Mouse (Mus musculus) kidney, postnatal 0 days (tissue): ENCODE measurements around the gene Ifnar1. TPM values are rescaled to one million over a fixed set of nuclear protein-coding genes. Genes with fewer than 3 reads are reported as not detected.

Experiments used
- ATAC-seq: fragments of 200-750 bp; cut with Nextera tagmentation; replicated peaks from 2 replicates; pipeline ENCODE4 v1.8.0; 2017; ENCODE audit warnings: low read depth, moderate number of reproducible peaks, moderate TSS enrichment, moderate library complexity; ENCODE audit not compliant: low FRiP score
- DNase-seq: peaks from one replicate; pipeline ENCODE4 v3.0.0-alpha.2; 2016; ENCODE audit warnings: low spot score
- H3K27ac ChIP-seq: fragments of 300-500 bp; sonication (generic); 2 replicates; pipeline ENCODE4 v1.5.1; 2014; ENCODE audit warnings: mild to moderate bottlenecking
- H3K27me3 ChIP-seq: fragments of 300-500 bp; sonication (generic); 2 replicates; pipeline ENCODE4 v1.6.1; 2014; ENCODE audit warnings: low read length, mixed read lengths; ENCODE audit not compliant: insufficient read depth
- H3K36me3 ChIP-seq: fragments of 300-500 bp; sonication (generic); 2 replicates; pipeline ENCODE4 v1.6.1; 2014; ENCODE audit warnings: low read length, mixed read lengths; ENCODE audit not compliant: insufficient read depth
- H3K4me1 ChIP-seq: fragments of 300-500 bp; sonication (generic); replicated peaks from 2 replicates; pipeline ENCODE4 v1.6.1; 2014; ENCODE audit warnings: antibody characterized with exemption, low read length, mixed read lengths; ENCODE audit not compliant: insufficient read depth
- H3K4me2 ChIP-seq: fragments of 300-500 bp; sonication (generic); 2 replicates; pipeline ENCODE4 v1.6.1; 2014; ENCODE audit warnings: mild to moderate bottlenecking, low read length, moderate library complexity, mixed read lengths
- H3K4me3 ChIP-seq: fragments of 300-500 bp; sonication (generic); replicated peaks from 2 replicates; pipeline ENCODE4 v1.5.1; 2014; ENCODE audit warnings: low read depth, low read length
- H3K9ac ChIP-seq: fragments of 300-500 bp; sonication (generic); 2 replicates; pipeline ENCODE4 v1.6.1; 2014; ENCODE audit warnings: low read depth, low read length
- H3K9me3 ChIP-seq: fragments of 300-500 bp; sonication (generic); replicated peaks from 2 replicates; pipeline ENCODE4 v1.6.1; 2016; ENCODE audit warnings: low read length, inconsistent platforms, mixed read lengths
- CTCF ChIP-seq: IDR thresholded peaks from 2 replicates; pipeline ENCODE4 v1.5.1; 2016; ENCODE audit warnings: antibody characterized with exemption, low read depth, mild to moderate bottlenecking, moderate library complexity
- WGBS: fragments of 180-500 bp; shearing (Covaris S2); extraction: QIAGEN DNeasy Blood & Tissue Kit; methylation state at CpG from one replicate; pipeline ENCODE4 v1.1.7; 2014; 5-methylcytosine and 5-hydroxymethylcytosine counted together
- polyA plus RNA-seq: library from polyadenylated mRNA; unstranded; fragments of >200 nt; fragmentation: Nextera tagmentation; extraction: Ambion mirVana; gene quantifications from 2 replicates; pipeline ENCODE4 v1.2.1, GENCODE M21; 2015

Gene Ifnar1
- polyA plus RNA-seq, 1 experiment from 2014 or later = 33.5 TPM

DNA sequence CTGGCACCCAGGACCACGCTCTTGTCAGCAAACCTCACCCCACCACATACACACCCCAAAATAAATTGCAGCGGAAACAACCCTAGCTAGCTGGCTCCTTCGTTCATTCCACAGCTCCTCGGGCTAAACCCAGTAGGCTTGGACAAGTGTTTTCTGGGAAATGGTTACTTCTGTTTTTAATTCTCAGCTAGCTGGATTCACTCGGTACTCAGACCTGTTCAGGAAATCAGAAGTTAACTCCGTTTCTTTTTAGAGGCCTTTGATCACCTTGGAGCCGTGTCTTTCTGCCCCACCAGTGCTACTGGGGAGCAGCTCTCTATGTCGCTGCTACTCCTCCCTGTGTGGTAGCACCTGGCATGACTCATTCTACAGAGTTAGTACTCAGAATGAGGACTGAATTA is 41.8 kb upstream of the Ifnar1 start:
- 76% methylated on average over 8 of the region's 8 CpGs for WGBS
- TF ChIP-seq CTCF = no peak
- Histone ChIP-seq H3K36me3 (no peaks in the 10 kb centered on the region), H3K4me2 (no peak overlapping the region), H3K27ac (no peak overlapping the region), H3K27me3 (no peaks in the 10 kb centered on the region), H3K9ac (no peak overlapping the region), H3K4me1 (no peaks in the 10 kb centered on the region), H3K4me3 (no peak overlapping the region), H3K9me3 (no peaks in the 10 kb centered on the region)
- ATAC-seq (no peak), DNase-seq (no peak)

DNA sequence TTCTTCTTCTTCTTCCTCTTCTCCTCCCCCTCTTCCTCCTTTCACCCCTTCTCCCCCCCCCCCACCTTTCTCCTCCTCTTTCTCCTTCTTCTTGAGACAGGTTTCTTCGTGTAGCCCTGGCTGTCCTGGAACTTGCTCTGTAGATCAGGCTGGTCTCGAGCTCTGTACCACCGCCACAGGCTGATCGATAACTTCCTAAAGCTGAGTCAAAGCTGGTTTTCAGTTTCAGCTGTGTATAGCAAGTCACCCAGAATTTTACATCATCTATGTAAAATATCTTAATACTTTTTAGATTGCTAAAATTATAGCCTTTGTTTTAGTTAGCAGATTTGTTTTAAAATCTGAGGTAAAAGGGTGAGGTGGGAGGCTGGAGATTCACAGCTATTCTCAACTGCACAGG is 40.2 kb upstream of the Ifnar1 start:
- no peak for DNase-seq
- Histone ChIP-seq H3K36me3 (no peaks in the 10 kb centered on the region), H3K4me2 (no peak overlapping the region), H3K4me1 (no peaks in the 10 kb centered on the region), H3K4me3 (no peak overlapping the region), H3K27me3 (no peaks in the 10 kb centered on the region), H3K9ac (no peak overlapping the region), H3K27ac (no peak overlapping the region), H3K9me3 (no peaks in the 10 kb centered on the region)
- 86% methylated on average over 4 of the region's 4 CpGs for WGBS
- TF ChIP-seq CTCF = no peak
- no peak for ATAC-seq

DNA sequence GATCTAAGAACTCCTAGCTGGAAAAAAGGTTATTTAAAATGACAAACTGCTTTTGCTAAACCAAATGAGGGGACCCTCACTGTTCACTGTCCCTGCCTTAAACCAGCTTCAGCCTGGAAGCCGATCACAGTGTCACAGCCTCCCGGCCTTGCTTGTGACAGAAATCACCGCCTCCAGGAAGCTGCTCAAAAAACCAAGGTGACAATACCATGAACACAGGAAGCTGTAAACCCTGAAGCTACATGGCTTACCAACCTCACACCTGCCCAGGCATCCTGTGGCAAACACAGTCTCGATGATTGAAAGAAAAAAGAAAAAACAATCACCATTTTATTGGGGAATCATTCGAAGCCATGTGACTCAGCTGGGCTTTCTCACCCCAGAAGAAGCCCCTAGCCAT is 39.5 kb upstream of the Ifnar1 start:
- ATAC-seq (no peak), DNase-seq (no peak)
- no peak overlapping the region for H3K4me3 ChIP-seq
- 63% methylated on average over 5 of the region's 5 CpGs for WGBS
- no peak for TF ChIP-seq CTCF
- H3K27me3 ChIP-seq = no peaks in the 10 kb centered on the region
- H3K36me3 ChIP-seq = no peaks in the 10 kb centered on the region
- no peaks in the 10 kb centered on the region for H3K4me1 ChIP-seq
- no peak overlapping the region for H3K9ac ChIP-seq
- H3K9me3 ChIP-seq = no peaks in the 10 kb centered on the region
- no peak overlapping the region for H3K27ac ChIP-seq
- no peak overlapping the region for H3K4me2 ChIP-seq

DNA sequence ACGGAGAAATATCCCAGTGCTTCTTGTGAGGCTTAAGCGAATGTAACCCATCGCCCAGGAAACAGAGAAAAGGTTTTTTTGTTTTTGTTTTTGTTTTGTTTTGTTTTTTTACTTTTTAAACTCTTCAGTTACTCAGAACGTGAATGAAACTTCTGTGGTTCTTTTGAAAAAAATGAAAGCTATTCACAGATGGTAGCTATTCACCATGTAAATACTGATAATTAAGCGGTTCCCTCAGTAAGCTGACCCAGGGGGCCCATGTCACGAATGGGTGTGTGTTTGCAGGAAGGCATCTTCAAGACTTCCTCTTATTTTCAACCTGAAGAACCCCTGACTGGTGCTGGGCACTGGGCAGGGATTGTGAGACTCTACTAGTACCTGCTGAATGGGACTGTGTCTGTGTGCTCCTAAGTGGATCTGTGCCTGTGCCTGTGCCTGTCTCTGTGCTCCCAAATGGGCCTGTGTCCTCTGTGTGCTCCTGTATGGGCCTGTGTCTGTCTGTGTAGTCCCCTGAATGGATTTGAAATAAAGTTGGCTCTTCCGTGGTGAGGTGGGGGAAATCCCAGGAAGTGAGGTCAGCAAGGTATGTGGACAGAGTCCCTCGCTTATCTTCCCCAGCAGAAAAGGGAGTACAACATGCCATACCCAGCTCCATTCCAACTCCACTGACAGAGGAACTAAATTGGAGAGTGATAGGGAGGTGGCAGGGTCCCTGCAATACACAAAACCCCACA is 38.1 kb upstream of the Ifnar1 start:
- H3K9me3 ChIP-seq = no peaks in the 10 kb centered on the region
- no peak overlapping the region for H3K4me3 ChIP-seq
- no peaks in the 10 kb centered on the region for H3K27me3 ChIP-seq
- WGBS = 78% methylated on average over 8 of the region's 8 CpGs
- ATAC-seq = no peak
- no peak for TF ChIP-seq CTCF
- H3K36me3 ChIP-seq = no peaks in the 10 kb centered on the region
- H3K9ac ChIP-seq = no peak overlapping the region
- no peaks in the 10 kb centered on the region for H3K4me1 ChIP-seq
- H3K27ac ChIP-seq = no peak overlapping the region
- H3K4me2 ChIP-seq = no peak overlapping the region
- no peak for DNase-seq

DNA sequence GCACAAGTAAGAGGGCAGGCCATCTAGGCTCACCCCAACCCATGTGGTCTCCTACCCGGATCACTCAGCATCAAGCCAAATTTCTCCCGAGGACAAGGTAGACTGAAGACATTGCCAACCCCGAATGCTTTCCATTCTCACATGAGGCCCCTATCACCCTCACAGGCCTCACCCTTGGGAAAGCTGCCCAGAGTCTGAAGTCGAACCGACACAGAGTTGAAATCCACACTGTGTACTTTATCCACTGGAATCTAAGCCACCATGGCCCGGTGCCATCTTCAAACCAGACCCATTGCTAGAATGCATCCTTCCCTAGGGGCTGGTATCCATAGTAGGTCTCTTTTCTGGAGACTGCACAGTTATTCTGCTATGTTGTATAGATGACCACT is 37.5 kb upstream of the Ifnar1 start:
- Histone ChIP-seq H3K36me3 (no peaks in the 10 kb centered on the region), H3K4me3 (no peak overlapping the region), H3K9me3 (no peaks in the 10 kb centered on the region), H3K27me3 (no peaks in the 10 kb centered on the region), H3K9ac (no peak overlapping the region), H3K4me1 (no peaks in the 10 kb centered on the region), H3K4me2 (no peak overlapping the region), H3K27ac (no peak overlapping the region)
- no peak for TF ChIP-seq CTCF
- DNase-seq = no peak
- no peak for ATAC-seq
- 84% methylated on average over 6 of the region's 6 CpGs for WGBS

DNA sequence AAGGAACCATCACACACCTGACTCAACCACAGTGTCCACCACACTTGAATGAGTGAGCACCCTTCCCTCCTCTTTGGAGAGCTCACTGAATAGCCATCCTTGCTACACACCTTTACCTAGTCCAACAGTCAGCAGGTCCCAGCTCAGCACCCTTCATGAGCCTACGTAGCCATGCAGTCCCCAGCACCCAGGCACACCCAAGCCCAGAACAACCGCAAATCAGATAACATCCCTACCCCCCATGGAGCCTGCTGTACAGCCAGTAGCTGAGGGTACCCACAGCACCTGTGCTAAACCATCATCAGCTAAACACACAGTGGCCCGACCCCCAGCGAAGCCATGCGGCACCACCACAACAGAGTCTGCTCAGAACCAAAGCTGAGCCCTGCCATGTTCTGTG is 37.0 kb upstream of the Ifnar1 start:
- whole genome bisulfite sequencing = 94% methylated on average over 5 of the region's 5 CpGs
- no peaks in the 10 kb centered on the region for H3K27me3 ChIP-seq
- no peak overlapping the region for H3K4me2 ChIP-seq
- no peaks in the 10 kb centered on the region for H3K36me3 ChIP-seq
- TF ChIP-seq CTCF = no peak
- DNase-seq (no peak), ATAC-seq (no peak)
- no peak overlapping the region for H3K4me3 ChIP-seq
- no peaks in the 10 kb centered on the region for H3K9me3 ChIP-seq
- H3K27ac ChIP-seq = no peak overlapping the region
- no peak overlapping the region for H3K9ac ChIP-seq
- no peaks in the 10 kb centered on the region for H3K4me1 ChIP-seq

DNA sequence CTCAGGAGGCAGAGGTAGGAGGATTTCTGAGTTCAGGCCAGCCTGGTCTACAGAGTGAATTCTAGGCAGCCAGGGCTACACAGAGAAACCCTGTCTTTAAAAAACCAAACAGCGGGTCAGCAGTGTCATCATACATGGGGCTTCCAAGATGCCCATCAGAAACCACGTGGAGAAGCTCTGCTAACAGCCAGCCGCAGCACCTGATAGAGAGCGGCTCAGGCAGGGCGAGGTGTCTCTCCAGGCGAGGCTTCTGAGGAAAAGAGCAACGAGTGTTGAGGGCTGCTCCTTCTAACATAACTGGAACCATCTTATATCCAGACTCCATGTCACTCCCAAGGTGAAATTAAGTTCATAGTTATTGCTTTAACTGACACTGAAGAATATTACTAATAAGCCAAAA is 36.1 kb upstream of the Ifnar1 start:
- H3K4me3 ChIP-seq = no peak overlapping the region
- 87% methylated on average over 7 of the region's 7 CpGs for WGBS
- no peaks in the 10 kb centered on the region for H3K36me3 ChIP-seq
- H3K27ac ChIP-seq = no peak overlapping the region
- no peaks in the 10 kb centered on the region for H3K27me3 ChIP-seq
- H3K4me2 ChIP-seq = no peak overlapping the region
- no peaks in the 10 kb centered on the region for H3K9me3 ChIP-seq
- TF ChIP-seq CTCF = no peak
- ATAC-seq (no peak), DNase-seq (no peak)
- no peaks in the 10 kb centered on the region for H3K4me1 ChIP-seq
- no peak overlapping the region for H3K9ac ChIP-seq
